Comparison of ENCODE assay signal across 10 mouse cellular contexts in the genomic region with DNA sequence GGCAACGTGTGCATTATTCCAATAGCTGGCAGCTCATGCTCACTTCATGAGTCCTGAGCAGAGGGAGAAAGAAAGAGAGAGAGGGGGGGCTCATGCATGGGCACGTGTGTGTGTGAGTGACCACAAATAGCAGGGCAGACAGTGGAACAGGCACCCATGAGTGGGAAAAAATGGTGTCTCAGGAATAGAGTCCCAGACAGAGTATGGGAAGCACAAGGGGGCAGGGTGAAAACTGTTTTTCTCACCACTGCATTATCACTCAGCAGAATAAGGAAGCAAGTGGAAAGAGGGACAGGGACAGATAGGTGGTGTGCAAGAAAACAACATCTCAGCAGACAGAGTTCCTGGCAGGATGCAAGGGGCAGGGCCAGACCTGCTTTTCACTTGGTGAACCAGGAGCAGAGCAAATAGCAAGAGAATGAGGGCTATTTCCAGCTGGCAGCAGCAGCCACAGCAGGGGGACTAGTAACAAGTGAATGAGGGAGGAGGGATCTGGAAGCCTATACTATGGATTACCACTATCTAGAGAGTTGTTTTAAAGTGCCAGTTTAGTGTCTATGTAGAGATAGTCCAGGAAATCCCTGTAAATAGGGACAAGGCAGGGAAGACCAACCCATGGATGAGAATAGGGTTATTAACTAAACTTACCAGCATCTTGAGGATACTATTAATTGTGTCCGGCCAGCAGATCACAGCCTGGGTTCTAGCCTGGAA. TPM values are rescaled to one million over a fixed set of nuclear protein-coding genes. Genes with fewer than 3 reads are reported as not detected.
DNase-seq lines count a peak whose midpoint lies in the region; ATAC-seq and TF ChIP-seq lines count a peak whose summit lies in the region.
"Had no signal": no experiment of that assay in that cellular context is flagged by ENCODE, and none has a peak within 500 bp of the region (broad histone marks: within the 10 kb centered on the region; RNA-seq: fewer than 3 reads in every experiment).

No protein-coding gene starts in this region.

- H3K27ac ChIP-seq in lung, embryonic 14.5 days (ENCODE audit: low read depth) = no peak overlapping the region
- no peak overlapping the region for H3K27ac ChIP-seq in embryonic facial prominence, embryonic 13.5 days
- H3K27ac ChIP-seq in liver, embryonic 13.5 days = peak overlapping the region; percentile 66
- H3K27ac ChIP-seq in stomach, postnatal 0 days (replicated peaks) = peak overlapping the region; percentile 61; the same call in 1 of the 2 replicates
- H3K27ac ChIP-seq in gastrocnemius, adult 2 months = no peak overlapping the region
- H3K27ac ChIP-seq: hindbrain, embryonic 14.5 days had no signal

- H3K9ac ChIP-seq in lung, embryonic 14.5 days = no peak overlapping the region
- no peak overlapping the region for H3K9ac ChIP-seq in embryonic facial prominence, embryonic 13.5 days
- H3K9ac ChIP-seq in liver, embryonic 13.5 days = peak overlapping the region; percentile 60
- no peak overlapping the region for H3K9ac ChIP-seq in stomach, postnatal 0 days (ENCODE audit: low read length)
- H3K9ac ChIP-seq: hindbrain, embryonic 14.5 days had no signal

- H3K4me3 ChIP-seq in lung, embryonic 14.5 days (ENCODE audit: low read depth, low read length) = no peak overlapping the region
- H3K4me3 ChIP-seq in embryonic facial prominence, embryonic 13.5 days = no peak overlapping the region
- peak overlapping the region; percentile 38 for H3K4me3 ChIP-seq in liver, embryonic 13.5 days (replicated peaks)
- no peak overlapping the region for H3K4me3 ChIP-seq in stomach, postnatal 0 days (ENCODE audit: low read depth, low read length)
- no peak overlapping the region for H3K4me3 ChIP-seq in gastrocnemius, adult 2 months

- H3K9me3 ChIP-seq in lung, embryonic 14.5 days (ENCODE audit: low read depth, low read length) = no peaks in the 10 kb centered on the region
- H3K9me3 ChIP-seq in embryonic facial prominence, embryonic 13.5 days = no peaks in the 10 kb centered on the region
- no peaks in the 10 kb centered on the region for H3K9me3 ChIP-seq in liver, embryonic 13.5 days (replicated peaks)
- H3K9me3 ChIP-seq in stomach, postnatal 0 days (ENCODE audit: control insufficient read depth, low read length) = no peaks in the 10 kb centered on the region

- no peaks in the 10 kb centered on the region for H3K36me3 ChIP-seq in lung, embryonic 14.5 days (ENCODE audit: insufficient read depth)
- no peaks in the 10 kb centered on the region for H3K36me3 ChIP-seq in embryonic facial prominence, embryonic 13.5 days
- H3K36me3 ChIP-seq in liver, embryonic 13.5 days = no peaks in the 10 kb centered on the region
- no peaks in the 10 kb centered on the region for H3K36me3 ChIP-seq in stomach, postnatal 0 days (ENCODE audit: control insufficient read depth, insufficient read depth, low read length)

- no peak for TF ChIP-seq EP300 in stomach, postnatal 0 days (optimal IDR thresholded peaks at IDR 0.05)

- no peak for TF ChIP-seq CTCF in lung, embryonic 14.5 days (IDR thresholded peaks at IDR 0.05; ENCODE audit: low read depth)
- TF ChIP-seq CTCF in stomach, postnatal 0 days (IDR thresholded peaks at IDR 0.05; ENCODE audit: low read depth) = no peak
- TF ChIP-seq CTCF in gastrocnemius, adult 2 months (IDR thresholded peaks at IDR 0.05) = no peak

- intact Hi-C loops in gastrocnemius, adult 2 months (cut with DNase I) = no loop called here

- H3K4me1 ChIP-seq in lung, embryonic 14.5 days (ENCODE audit: insufficient read depth) = no peaks in the 10 kb centered on the region
- H3K4me1 ChIP-seq in embryonic facial prominence, embryonic 13.5 days = peaks cover 28% of the 10 kb centered on the region
- peaks cover 21% of the 10 kb centered on the region for H3K4me1 ChIP-seq in liver, embryonic 13.5 days (replicated peaks)
- no peaks in the 10 kb centered on the region for H3K4me1 ChIP-seq in stomach, postnatal 0 days (replicated peaks; ENCODE audit: control insufficient read depth, insufficient read depth)

- ATAC-seq in lung, embryonic 14.5 days (ENCODE audit: insufficient read depth) = no peak
- ATAC-seq in embryonic facial prominence, embryonic 13.5 days (ENCODE audit: insufficient number of reproducible peaks, insufficient read depth, low FRiP score, low TSS enrichment, low read depth) = no peak
- ATAC-seq in liver, embryonic 13.5 days (ENCODE audit: low read depth) = peak; percentile 72
- ATAC-seq in stomach, postnatal 0 days (ENCODE audit: low FRiP score, low TSS enrichment) = no peak; the same call in 1 of the 2 replicates

- 59% methylated on average over 3 of the region's 3 CpGs for WGBS in lung, embryonic 14.5 days
- WGBS in embryonic facial prominence, embryonic 13.5 days = 64% methylated on average over 3 of the region's 3 CpGs
- 44% methylated on average over 3 of the region's 3 CpGs for WGBS in liver, embryonic 13.5 days (ENCODE audit: insufficient replicate concordance)
- WGBS in stomach, postnatal 0 days = 58% methylated on average over 3 of the region's 3 CpGs

- 0 out of 2 replicates have a peak overlapping the region, but pooled peaks have one; percentile 3 for H3K4me2 ChIP-seq in lung, embryonic 14.5 days
- peak overlapping the region; percentile 33 for H3K4me2 ChIP-seq in embryonic facial prominence, embryonic 13.5 days
- peak overlapping the region; percentile 63 for H3K4me2 ChIP-seq in liver, embryonic 13.5 days
- H3K4me2 ChIP-seq in stomach, postnatal 0 days (replicated peaks; ENCODE audit: low read depth) = peak overlapping the region; percentile 35
- H3K4me2 ChIP-seq: hindbrain, embryonic 14.5 days had no signal

- no peak for DNase-seq in lung, embryonic 14.5 days
- no peak for DNase-seq in lung, postnatal 10 days
- DNase-seq in liver, embryonic 13.5 days = no peak
- no peak for DNase-seq in stomach, postnatal 0 days (ENCODE audit: low spot score)
- DNase-seq in spleen, postnatal 14 days (ENCODE audit: low spot score in 2 of 2) = no peak
- DNase-seq in gastrocnemius, adult 2 months = no peak
- DNase-seq: embryo, embryonic 11 days; thymus, postnatal 36 days had no signal

- H3K27me3 ChIP-seq in lung, embryonic 14.5 days (ENCODE audit: insufficient read depth, low read length) = no peaks in the 10 kb centered on the region
- no peaks in the 10 kb centered on the region for H3K27me3 ChIP-seq in embryonic facial prominence, embryonic 13.5 days
- H3K27me3 ChIP-seq in liver, embryonic 13.5 days = no peaks in the 10 kb centered on the region
- H3K27me3 ChIP-seq in stomach, postnatal 0 days (ENCODE audit: control insufficient read depth, insufficient read depth, low read length) = no peaks in the 10 kb centered on the region

RNA-seq across cellular contexts. Expression of a gene that starts 49.5 kb away (rescaled TPM):
- 0.21 and 0.47 TPM in 2 replicates for polyA plus RNA-seq in lung, embryonic 14.5 days (2014; fragmentation: Nextera tagmentation; extraction: Ambion mirVana)
- polyA plus RNA-seq in embryonic facial prominence, embryonic 13.5 days (2015; fragmentation: Nextera tagmentation; extraction: Ambion mirVana) = 0.72 TPM in 1 of 2 replicates, not detected in the other
- 0.41 and 0.47 TPM in 2 replicates for polyA plus RNA-seq in liver, embryonic 13.5 days (2015; fragmentation: Nextera tagmentation; extraction: Ambion mirVana)
- polyA plus RNA-seq in stomach, postnatal 0 days (2015; fragmentation: Nextera tagmentation; extraction: Ambion mirVana) = 0.16 and 0.18 TPM in 2 replicates
- total RNA-seq in gastrocnemius, adult 2 months (2021) = not detected

Comparison
In these comparisons a context has a peak if more than half of its experiments do, and no peak if none do; other contexts are left out.
1. H3K27ac ChIP-seq: peak in liver, embryonic 13.5 days (single experiment) and stomach, postnatal 0 days (single experiment); none in lung, embryonic 14.5 days (single experiment), embryonic facial prominence, embryonic 13.5 days (single experiment) and gastrocnemius, adult 2 months (single experiment).
2. H3K4me2 ChIP-seq: peak in every context shown above with its lines; median percentile 63 in liver, embryonic 13.5 days; 35 in stomach, postnatal 0 days; 33 in embryonic facial prominence, embryonic 13.5 days; 3 in lung, embryonic 14.5 days.